Mouse (Mus musculus): ENCODE data around the gene Gm20388. TPM values are rescaled to one million over a fixed set of nuclear protein-coding genes. Genes with fewer than 3 reads are reported as not detected.

The Gm20388 gene
- polyA plus RNA-seq, 2 experiments: 8.5 TPM; not detected in 1

GRCm38 (mm10) chr8:120959470-120959891 is 1048.8 kb downstream of the Gm20388 start:
- 40% methylated on average over 8 of the region's 8 CpGs for WGBS (ENCODE audit: insufficient replicate concordance)
- TF ChIP-seq EP300 (IDR thresholded peaks at IDR 0.05; ENCODE audit: low read depth): no peak
- no peaks in the 10 kb centered on the region for H3K36me3 ChIP-seq (replicated peaks; ENCODE audit: control insufficient read depth, insufficient read depth, low read depth)
- no peaks in the 10 kb centered on the region for H3K27me3 ChIP-seq (ENCODE audit: control insufficient read depth, insufficient read depth, low read length)
- no peak overlapping the region for H3K27ac ChIP-seq
- no peak overlapping the region for H3K4me3 ChIP-seq (ENCODE audit: insufficient read depth in 1 of 2, low read depth in 2 of 2, low read length in 2 of 2)
- no peak overlapping the region for H3K9ac ChIP-seq (replicated peaks)
- H3K4me1 ChIP-seq (replicated peaks; ENCODE audit: control insufficient read depth in 2 of 2, insufficient read depth in 2 of 2, low read length in 1 of 2): no peaks in the 10 kb centered on the region
- H3K4me2 ChIP-seq (ENCODE audit: low read depth): no peak overlapping the region
- ATAC-seq (ENCODE audit: insufficient read depth) (no peak), DNase-seq (ENCODE audit: low read depth in 3 of 3, low spot score in 3 of 3) (no peak)
- H3K9me3 ChIP-seq (ENCODE audit: control insufficient read depth, low read length): no peaks in the 10 kb centered on the region

- Histone ChIP-seq H3K4me3 (ENCODE audit: insufficient read depth in 1 of 2, low read depth in 2 of 2, low read length in 2 of 2) (no peak overlapping the region), H3K4me1 (replicated peaks; ENCODE audit: control insufficient read depth in 2 of 2, insufficient read depth in 2 of 2, low read length in 1 of 2) (no peaks in the 10 kb centered on the region), H3K27ac (no peak overlapping the region), H3K4me2 (ENCODE audit: low read depth) (no peak overlapping the region), H3K27me3 (ENCODE audit: control insufficient read depth, insufficient read depth, low read length) (no peaks in the 10 kb centered on the region), H3K9ac (replicated peaks) (no peak overlapping the region), H3K9me3 (ENCODE audit: control insufficient read depth, low read length) (no peaks in the 10 kb centered on the region), H3K36me3 (replicated peaks; ENCODE audit: control insufficient read depth, insufficient read depth, low read depth) (no peaks in the 10 kb centered on the region)
- no peak for TF ChIP-seq CTCF (IDR thresholded peaks at IDR 0.05; ENCODE audit: low read depth)
- no peak for TF ChIP-seq EP300 (IDR thresholded peaks at IDR 0.05; ENCODE audit: low read depth)
- DNase-seq (ENCODE audit: low read depth in 3 of 3, low spot score in 3 of 3) (no peak), ATAC-seq (ENCODE audit: insufficient read depth) (no peak)
- 69% methylated on average over 5 of the region's 5 CpGs for WGBS (ENCODE audit: insufficient replicate concordance)
These were observed 1052.2 kb downstream of the Gm20388 start for GRCm38 (mm10) chr8:120962606-120963380.

- Histone ChIP-seq H3K4me3 (ENCODE audit: insufficient read depth in 1 of 2, low read depth in 2 of 2, low read length in 2 of 2) (no peak overlapping the region), H3K36me3 (replicated peaks; ENCODE audit: control insufficient read depth, insufficient read depth, low read depth) (no peaks in the 10 kb centered on the region), H3K27me3 (ENCODE audit: control insufficient read depth, insufficient read depth, low read length) (no peaks in the 10 kb centered on the region; the same call in none of the 2 replicates), H3K4me2 (ENCODE audit: low read depth) (no peak overlapping the region), H3K9me3 (ENCODE audit: control insufficient read depth, low read length) (no peaks in the 10 kb centered on the region), H3K4me1 (replicated peaks; ENCODE audit: control insufficient read depth in 2 of 2, insufficient read depth in 2 of 2, low read length in 1 of 2) (no peaks in the 10 kb centered on the region), H3K9ac (replicated peaks) (no peak overlapping the region), H3K27ac (no peak overlapping the region)
- no peak for DNase-seq (ENCODE audit: low read depth in 3 of 3, low spot score in 3 of 3)
- TF ChIP-seq CTCF (IDR thresholded peaks at IDR 0.05; ENCODE audit: low read depth) (no peak), EP300 (IDR thresholded peaks at IDR 0.05; ENCODE audit: low read depth) (no peak)
- 24% methylated on average over 3 of the region's 3 CpGs for WGBS (ENCODE audit: insufficient replicate concordance)
- ATAC-seq (ENCODE audit: insufficient read depth): no peak
These were observed 1055.9 kb downstream of the Gm20388 start for GRCm38 (mm10) chr8:120966557-120966956.

GRCm38 (mm10) chr8:120968308-120968707 is 1057.7 kb downstream of the Gm20388 start:
- Histone ChIP-seq H3K27me3 (ENCODE audit: control insufficient read depth, insufficient read depth, low read length) (peaks cover 7% of the 10 kb centered on the region), H3K4me1 (replicated peaks; ENCODE audit: control insufficient read depth in 2 of 2, insufficient read depth in 2 of 2, low read length in 1 of 2) (no peaks in the 10 kb centered on the region), H3K9me3 (ENCODE audit: control insufficient read depth, low read length) (no peaks in the 10 kb centered on the region), H3K9ac (replicated peaks) (no peak overlapping the region), H3K27ac (no peak overlapping the region), H3K4me2 (ENCODE audit: low read depth) (no peak overlapping the region), H3K36me3 (replicated peaks; ENCODE audit: control insufficient read depth, insufficient read depth, low read depth) (no peaks in the 10 kb centered on the region), H3K4me3 (ENCODE audit: insufficient read depth in 1 of 2, low read depth in 2 of 2, low read length in 2 of 2) (no peak overlapping the region)
- WGBS (ENCODE audit: insufficient replicate concordance): 44% methylated on average over 6 of the region's 6 CpGs
- ATAC-seq (ENCODE audit: insufficient read depth): no peak
- no peak for DNase-seq (ENCODE audit: low read depth in 3 of 3, low spot score in 3 of 3)
- no peak for TF ChIP-seq EP300 (IDR thresholded peaks at IDR 0.05; ENCODE audit: low read depth)
- TF ChIP-seq CTCF (IDR thresholded peaks at IDR 0.05; ENCODE audit: low read depth): no peak

GRCm38 (mm10) chr8:120970346-120970745 is 1059.7 kb downstream of the Gm20388 start:
- H3K4me2 ChIP-seq (ENCODE audit: low read depth): no peak overlapping the region
- no peaks in the 10 kb centered on the region for H3K4me1 ChIP-seq (replicated peaks; ENCODE audit: control insufficient read depth in 2 of 2, insufficient read depth in 2 of 2, low read length in 1 of 2)
- H3K9me3 ChIP-seq (ENCODE audit: control insufficient read depth, low read length): no peaks in the 10 kb centered on the region
- DNase-seq (ENCODE audit: low read depth in 3 of 3, low spot score in 3 of 3) (peak in 2 of 3 experiments; percentile 4 to 5), ATAC-seq (ENCODE audit: insufficient read depth) (no peak)
- 10% methylated on average over 5 of the region's 5 CpGs for WGBS (ENCODE audit: insufficient replicate concordance)
- no peak for TF ChIP-seq EP300 (IDR thresholded peaks at IDR 0.05; ENCODE audit: low read depth)
- peak; percentile 88 for TF ChIP-seq CTCF (IDR thresholded peaks at IDR 0.05; ENCODE audit: low read depth)
- H3K4me3 ChIP-seq (ENCODE audit: insufficient read depth in 1 of 2, low read depth in 2 of 2, low read length in 2 of 2): no peak overlapping the region
- H3K9ac ChIP-seq (replicated peaks): no peak overlapping the region
- no peaks in the 10 kb centered on the region for H3K36me3 ChIP-seq (replicated peaks; ENCODE audit: control insufficient read depth, insufficient read depth, low read depth)
- H3K27ac ChIP-seq: no peak overlapping the region
- peaks cover 7% of the 10 kb centered on the region for H3K27me3 ChIP-seq (ENCODE audit: control insufficient read depth, insufficient read depth, low read length)

Data from liver, embryonic 14.5 days (tissue).